Mouse (Mus musculus): ENCODE results near the gene Nkapl.

DNA sequence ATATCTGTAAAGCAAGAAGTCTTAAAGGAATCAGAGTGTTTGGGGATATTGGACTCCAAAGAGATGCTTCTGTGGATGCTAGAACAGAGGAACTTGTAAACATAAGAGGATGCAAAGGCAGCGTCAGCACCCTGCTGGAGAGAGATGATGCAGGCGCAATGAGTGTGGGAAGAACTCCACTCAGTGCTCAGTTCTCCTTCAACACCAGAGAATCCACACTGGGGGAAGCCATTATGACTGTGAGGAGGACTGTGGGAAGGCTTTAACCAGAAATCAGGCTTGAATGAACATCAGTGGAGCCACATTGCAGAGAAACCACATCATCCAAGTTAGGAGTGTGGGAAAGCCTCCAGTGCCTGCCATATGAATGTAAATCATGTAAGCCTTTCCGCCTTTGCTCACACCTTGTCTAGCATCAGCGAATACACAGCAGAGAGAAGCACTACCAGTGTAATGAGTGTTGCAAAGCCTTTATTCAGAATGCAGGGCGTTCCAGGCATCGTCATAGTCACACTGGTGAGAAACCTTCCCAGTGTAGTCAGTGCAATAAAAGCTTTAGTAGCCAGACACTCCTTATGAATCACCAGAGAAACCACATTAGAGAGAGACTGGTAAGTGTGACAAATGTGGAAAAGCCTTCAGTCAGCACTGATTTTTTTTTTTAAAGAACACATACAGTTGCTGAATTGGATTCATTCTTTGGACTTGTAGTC is 50.9 kb downstream of the Nkapl start:
- TF ChIP-seq CTCF (IDR thresholded peaks at IDR 0.05; ENCODE audit: low read depth, low read length) (no peak), TAL1 (conservative IDR thresholded peaks at IDR 0.05; ENCODE audit: low read depth, low read length) (no peak), GATA1 (IDR thresholded peaks at IDR 0.05; ENCODE audit: borderline replicate concordance, low read length) (no peak)

Measured in G1E (cell line).